Mouse (Mus musculus) hindbrain, embryonic 12.5 days (tissue): Measurements from ENCODE around the gene Map3k1. TPM values are rescaled to one million over a fixed set of nuclear protein-coding genes. Genes with fewer than 3 reads are reported as not detected.
"Not testable (repeated sequence)": the region's sequence is repeated elsewhere in the genome, so short reads cannot be mapped to it uniquely, and the experiment has no call there.

Experiments
- ATAC-seq: fragments of 200-750 bp; cut with Nextera tagmentation; 2 replicates; pipeline ENCODE4 v1.8.0; 2017; ENCODE audit warnings: moderate TSS enrichment; ENCODE audit not compliant: low FRiP score
- H3K27ac ChIP-seq: fragments of 300-500 bp; sonication (generic); 2 replicates; pipeline ENCODE4 v1.5.1; 2016; ENCODE audit warnings: mild to moderate bottlenecking
- H3K27me3 ChIP-seq: fragments of 300-500 bp; sonication (generic); 2 replicates; pipeline ENCODE4 v1.6.1; 2016; ENCODE audit warnings: mild to moderate bottlenecking
- H3K36me3 ChIP-seq: fragments of 300-500 bp; sonication (generic); 2 replicates; pipeline ENCODE4 v1.6.1; 2016; ENCODE audit warnings: mild to moderate bottlenecking
- H3K4me1 ChIP-seq: fragments of 300-500 bp; sonication (generic); 2 replicates; pipeline ENCODE4 v1.6.1; 2016
- H3K4me2 ChIP-seq: fragments of 300-500 bp; sonication (generic); replicated peaks from 2 replicates; pipeline ENCODE4 v1.6.1; 2016; ENCODE audit warnings: mild to moderate bottlenecking
- H3K4me3 ChIP-seq: fragments of 300-500 bp; sonication (generic); 2 replicates; pipeline ENCODE4 v1.5.1; 2016; ENCODE audit warnings: mild to moderate bottlenecking
- H3K9ac ChIP-seq: fragments of 300-500 bp; sonication (generic); 2 replicates; pipeline ENCODE4 v1.6.1; 2016; ENCODE audit warnings: mild to moderate bottlenecking, moderate library complexity
- H3K9me3 ChIP-seq: fragments of 300-500 bp; sonication (generic); replicated peaks from 2 replicates; pipeline ENCODE4 v1.6.1; 2016; ENCODE audit warnings: mild to moderate bottlenecking
- WGBS: fragments of 180-500 bp; shearing (Covaris S2); methylation state at CpG from one replicate; pipeline ENCODE4 v1.1.7; 2016; 5-methylcytosine and 5-hydroxymethylcytosine counted together
- polyA plus RNA-seq: library from polyadenylated mRNA; unstranded; fragments of >200 nt; fragmentation: Nextera tagmentation; extraction: Ambion mirVana; gene quantifications from 2 replicates; pipeline ENCODE4 v1.2.1, GENCODE M21; 2016

Gene Map3k1
- polyA plus RNA-seq, 1 experiment from 2014 or later = 14.3 TPM

GRCm38 (mm10) chr13:111746831-111747230 is 62.0 kb downstream of the Map3k1 start:
- H3K4me1 ChIP-seq = no peaks in the 10 kb centered on the region
- H3K27me3 ChIP-seq = no peaks in the 10 kb centered on the region
- H3K27ac ChIP-seq = no peak overlapping the region
- no peak for ATAC-seq
- H3K9me3 ChIP-seq = no peaks in the 10 kb centered on the region
- no peak overlapping the region for H3K9ac ChIP-seq
- no peak overlapping the region for H3K4me2 ChIP-seq
- H3K4me3 ChIP-seq = no peak overlapping the region
- WGBS = 95% methylated on average over 5 of the region's 5 CpGs
- H3K36me3 ChIP-seq = peaks cover 35% of the 10 kb centered on the region

DNA sequence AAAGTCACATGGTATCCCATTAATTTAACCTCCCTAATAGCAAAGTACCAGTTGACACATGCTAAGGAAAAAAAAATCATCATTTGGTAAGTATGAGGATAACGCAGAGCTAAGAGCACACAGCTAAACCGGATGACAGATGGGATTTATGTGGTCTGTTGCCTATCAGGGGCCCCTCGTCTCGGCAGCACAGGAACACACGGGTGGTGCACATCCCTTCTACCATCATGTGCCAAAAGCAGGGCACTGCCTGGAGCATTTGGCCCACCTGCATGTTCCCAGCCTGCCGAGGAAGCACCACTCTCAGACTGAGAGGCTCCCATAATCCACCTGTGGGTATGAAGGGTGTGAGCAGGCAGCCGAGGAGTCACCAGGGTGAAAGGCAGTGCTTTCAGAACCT is 63.6 kb downstream of the Map3k1 start:
- no peak for ATAC-seq
- H3K36me3 ChIP-seq = peaks cover 19% of the 10 kb centered on the region
- no peaks in the 10 kb centered on the region for H3K4me1 ChIP-seq
- no peak overlapping the region for H3K4me2 ChIP-seq
- H3K9me3 ChIP-seq = no peaks in the 10 kb centered on the region
- H3K27me3 ChIP-seq = no peaks in the 10 kb centered on the region
- H3K4me3 ChIP-seq = no peak overlapping the region
- WGBS = 88% methylated on average over 7 of the region's 7 CpGs
- H3K27ac ChIP-seq = no peak overlapping the region
- H3K9ac ChIP-seq = no peak overlapping the region

GRCm38 (mm10) chr13:111744233-111745000 is 64.4 kb downstream of the Map3k1 start:
- Histone ChIP-seq H3K9ac (no peak overlapping the region), H3K36me3 (peaks cover 12% of the 10 kb centered on the region), H3K4me1 (no peaks in the 10 kb centered on the region), H3K27me3 (no peaks in the 10 kb centered on the region), H3K9me3 (no peaks in the 10 kb centered on the region), H3K27ac (no peak overlapping the region), H3K4me3 (no peak overlapping the region), H3K4me2 (no peak overlapping the region)
- no peak for ATAC-seq
- 82% methylated on average over 6 of the region's 6 CpGs for WGBS

DNA sequence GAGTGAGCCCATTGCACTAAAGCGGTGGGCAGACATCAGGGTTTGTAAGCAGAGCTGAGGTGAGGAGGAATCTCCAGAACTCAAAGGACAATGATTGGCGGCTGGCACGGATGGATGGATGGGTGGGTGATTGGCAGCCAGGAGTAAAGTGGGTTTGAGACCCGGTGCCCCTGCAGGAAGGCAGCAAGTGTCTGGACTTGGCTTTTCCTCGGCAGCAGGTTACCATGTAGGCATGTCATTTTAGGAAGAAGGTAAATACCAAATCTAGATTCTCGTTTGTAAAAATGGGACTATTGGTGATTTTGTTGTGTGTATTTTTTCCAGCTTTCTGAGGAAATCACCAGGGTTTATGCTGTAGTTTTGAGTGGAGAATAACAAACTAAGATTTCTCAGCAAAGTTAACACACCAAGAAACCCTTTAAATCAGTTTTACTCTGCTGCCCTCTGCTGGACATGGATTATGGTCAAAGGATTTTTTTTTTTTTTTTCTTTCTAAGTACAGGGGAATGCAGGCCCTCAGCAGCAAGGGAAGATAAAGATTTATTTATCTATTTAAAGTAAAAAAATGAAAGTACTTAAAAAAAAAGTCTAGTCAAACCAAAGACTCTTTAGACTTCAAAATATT is 66.7 kb downstream of the Map3k1 start:
- Histone ChIP-seq H3K36me3 (no peaks in the 10 kb centered on the region), H3K9ac (no peak overlapping the region), H3K9me3 (0 out of 2 replicates have a peak, but pooled peaks cover 5% of the 10 kb centered on the region), H3K4me3 (no peak overlapping the region), H3K4me1 (no peaks in the 10 kb centered on the region), H3K27ac (no peak overlapping the region), H3K27me3 (no peaks in the 10 kb centered on the region), H3K4me2 (no peak overlapping the region)
- no peak for ATAC-seq
- WGBS = 62% methylated on average over 6 of the region's 6 CpGs

- WGBS = 84% methylated on average over 7 of the region's 7 CpGs
- H3K9me3 ChIP-seq = 0 out of 2 replicates have a peak, but pooled peaks cover 5% of the 10 kb centered on the region
- H3K4me3 ChIP-seq = no peak overlapping the region
- no peak overlapping the region for H3K27ac ChIP-seq
- H3K9ac ChIP-seq = no peak overlapping the region
- H3K27me3 ChIP-seq = no peaks in the 10 kb centered on the region
- H3K4me2 ChIP-seq = no peak overlapping the region
- no peaks in the 10 kb centered on the region for H3K36me3 ChIP-seq
- no peaks in the 10 kb centered on the region for H3K4me1 ChIP-seq
- no peak for ATAC-seq
Measured at GRCm38 (mm10) chr13:111741204-111741990, 67.4 kb downstream of the Map3k1 start.

DNA sequence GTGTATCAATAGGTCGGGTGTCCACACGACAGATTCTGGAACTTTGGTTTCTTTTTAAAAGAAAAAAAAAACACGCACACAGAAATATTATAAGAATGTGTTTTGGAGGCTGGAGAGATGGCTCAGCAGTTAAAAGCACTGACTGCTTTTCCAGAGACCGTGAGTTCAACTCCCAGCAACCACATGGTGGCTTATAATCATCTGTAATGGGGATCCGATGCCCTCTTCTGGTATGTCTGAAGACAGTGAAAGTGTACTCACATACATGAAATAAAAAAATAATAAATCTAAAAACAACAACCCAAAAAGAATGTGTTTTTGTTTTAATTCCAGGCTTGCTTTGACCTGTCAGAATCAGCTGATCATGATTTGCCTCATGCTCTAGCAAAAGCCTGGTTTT is 81.9 kb downstream of the Map3k1 start:
- H3K4me1 ChIP-seq = peaks cover 7% of the 10 kb centered on the region; the same call in 1 of the 2 replicates
- H3K9ac ChIP-seq = no peak overlapping the region
- no peak overlapping the region for H3K4me3 ChIP-seq
- 89% methylated on average over 5 of the region's 5 CpGs for WGBS
- no peaks in the 10 kb centered on the region for H3K27me3 ChIP-seq
- H3K9me3 ChIP-seq = peaks cover 11% of the 10 kb centered on the region
- H3K27ac ChIP-seq = no peak overlapping the region
- H3K36me3 ChIP-seq = no peaks in the 10 kb centered on the region
- no peak overlapping the region for H3K4me2 ChIP-seq
- ATAC-seq = no peak

DNA sequence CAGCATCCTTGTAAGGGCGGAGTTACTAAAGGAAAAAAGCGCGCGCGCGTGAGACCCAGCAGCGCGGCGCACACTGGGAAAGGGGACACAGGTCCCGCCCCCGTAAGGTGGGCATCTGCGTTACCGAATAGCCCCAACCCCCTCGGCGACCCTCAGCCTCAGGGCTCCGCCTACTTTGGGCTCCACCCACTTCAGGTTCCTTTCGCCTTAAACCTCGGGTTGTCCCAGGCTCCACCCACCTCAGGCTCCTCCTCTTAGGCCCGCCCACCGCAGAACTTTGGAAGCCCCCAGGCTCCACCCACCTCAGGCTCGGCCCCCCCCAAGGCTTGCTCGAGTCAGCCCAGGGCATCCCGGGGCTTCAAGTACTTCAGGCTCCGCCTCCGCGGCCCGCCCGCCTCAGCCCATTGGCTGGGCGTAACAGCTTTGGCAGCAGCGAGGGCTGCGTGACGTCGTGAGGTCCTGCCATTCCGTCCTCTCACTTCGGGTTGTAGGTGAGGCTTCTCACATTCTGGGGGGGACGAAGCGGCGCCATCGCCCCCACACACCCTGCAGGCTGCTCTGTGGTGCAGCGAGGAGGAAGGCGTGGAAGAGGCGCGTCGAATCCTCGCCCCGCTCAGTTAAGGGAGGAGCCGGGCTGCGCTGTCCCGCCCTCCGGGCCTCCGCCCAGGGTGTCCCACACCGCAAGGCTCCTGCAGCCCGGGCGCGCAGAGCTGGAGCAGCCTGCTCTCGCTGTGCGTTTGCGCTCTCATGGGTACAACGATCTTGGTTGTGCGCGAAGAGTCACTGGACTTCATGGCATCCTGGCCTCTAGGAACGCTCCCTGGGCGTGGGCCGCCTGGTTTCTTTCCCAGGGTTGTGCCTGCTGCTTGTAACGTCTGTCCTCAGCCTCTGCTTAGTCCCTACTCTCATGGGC is 83.4 kb downstream of the Map3k1 start:
- Histone ChIP-seq H3K36me3 (no peaks in the 10 kb centered on the region), H3K27me3 (no peaks in the 10 kb centered on the region), H3K4me3 (peak overlapping the region; percentile 69), H3K9me3 (peaks cover 11% of the 10 kb centered on the region), H3K27ac (peak overlapping the region; percentile 85), H3K4me2 (peak overlapping the region; percentile 84), H3K9ac (peak overlapping the region; percentile 67), H3K4me1 (peaks cover 7% of the 10 kb centered on the region; the same call in 1 of the 2 replicates)
- ATAC-seq = peak; percentile 100
- WGBS = under 1% methylated on average over 65 of the region's 65 CpGs

GRCm38 (mm10) chr13:111724811-111725164 is 84.0 kb downstream of the Map3k1 start:
- ATAC-seq = no peak
- no peaks in the 10 kb centered on the region for H3K27me3 ChIP-seq
- peaks cover 11% of the 10 kb centered on the region for H3K9me3 ChIP-seq
- 1% methylated on average over 18 of the region's 18 CpGs for WGBS
- H3K4me1 ChIP-seq = peaks cover 7% of the 10 kb centered on the region; the same call in 1 of the 2 replicates
- 0 out of 2 replicates have a peak overlapping the region, but pooled peaks have one; percentile 23 for H3K27ac ChIP-seq
- peak overlapping the region; percentile 84 for H3K4me2 ChIP-seq
- peaks cover under 1% of the 10 kb centered on the region; the same call in 1 of the 2 replicates for H3K36me3 ChIP-seq
- H3K4me3 ChIP-seq = peak overlapping the region; percentile 69
- H3K9ac ChIP-seq = peak overlapping the region; percentile 32; the same call in 1 of the 2 replicates

DNA sequence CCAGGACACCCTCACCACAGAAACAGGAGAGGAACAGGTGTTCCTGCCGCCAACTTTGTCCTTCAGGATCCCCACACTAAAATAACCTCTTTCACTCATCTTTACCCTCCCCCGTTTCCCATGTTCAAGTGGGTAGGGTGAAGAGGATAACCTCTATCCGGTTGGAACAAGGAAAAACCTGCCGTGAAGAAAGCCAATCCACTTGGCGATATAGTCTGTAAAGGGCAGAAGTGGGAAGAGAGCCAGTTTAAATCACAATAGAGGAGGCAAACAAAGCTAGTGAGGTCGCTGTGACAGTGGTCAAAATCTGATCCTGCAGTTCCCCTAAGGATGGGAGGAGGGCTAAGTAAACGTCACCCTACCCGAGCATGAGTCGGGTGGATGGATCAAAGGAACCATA is 89.1 kb downstream of the Map3k1 start:
- Histone ChIP-seq H3K9ac (no peak overlapping the region), H3K4me2 (no peak overlapping the region), H3K27me3 (no peaks in the 10 kb centered on the region), H3K9me3 (no peaks in the 10 kb centered on the region), H3K4me1 (peaks cover 4% of the 10 kb centered on the region; the same call in 1 of the 2 replicates), H3K4me3 (no peak overlapping the region), H3K36me3 (peaks cover 29% of the 10 kb centered on the region), H3K27ac (no peak overlapping the region)
- ATAC-seq = no peak
- WGBS = 70% methylated on average over 9 of the region's 9 CpGs

- no peaks in the 10 kb centered on the region for H3K4me1 ChIP-seq
- H3K9ac ChIP-seq = no peak overlapping the region
- H3K4me3 ChIP-seq = no peak overlapping the region
- 92% methylated on average over 4 of the region's 4 CpGs for WGBS
- H3K4me2 ChIP-seq = no peak overlapping the region
- no peak for ATAC-seq
- H3K27ac ChIP-seq = no peak overlapping the region
- no peaks in the 10 kb centered on the region for H3K9me3 ChIP-seq
- H3K36me3 ChIP-seq = peaks cover 92% of the 10 kb centered on the region
- no peaks in the 10 kb centered on the region for H3K27me3 ChIP-seq
Measured at GRCm38 (mm10) chr13:111710531-111710930, 98.3 kb downstream of the Map3k1 start.

GRCm38 (mm10) chr13:111703952-111704351 is 104.8 kb downstream of the Map3k1 start:
- not testable (repeated sequence) for H3K4me1 ChIP-seq, H3K9me3 ChIP-seq, H3K9ac ChIP-seq, H3K27me3 ChIP-seq, H3K27ac ChIP-seq, ATAC-seq, H3K4me3 ChIP-seq, H3K4me2 ChIP-seq
- peaks cover 68% of the 10 kb centered on the region for H3K36me3 ChIP-seq
- 90% methylated on average over 4 of the region's 4 CpGs for WGBS
